Mouse (Mus musculus): ENCODE data around the gene 4933411K16Rik.
"Not testable (repeated sequence)": the region's sequence is repeated elsewhere in the genome, so short reads cannot be mapped to it uniquely, and the experiment has no call there.

Gene 4933411K16Rik

DNA sequence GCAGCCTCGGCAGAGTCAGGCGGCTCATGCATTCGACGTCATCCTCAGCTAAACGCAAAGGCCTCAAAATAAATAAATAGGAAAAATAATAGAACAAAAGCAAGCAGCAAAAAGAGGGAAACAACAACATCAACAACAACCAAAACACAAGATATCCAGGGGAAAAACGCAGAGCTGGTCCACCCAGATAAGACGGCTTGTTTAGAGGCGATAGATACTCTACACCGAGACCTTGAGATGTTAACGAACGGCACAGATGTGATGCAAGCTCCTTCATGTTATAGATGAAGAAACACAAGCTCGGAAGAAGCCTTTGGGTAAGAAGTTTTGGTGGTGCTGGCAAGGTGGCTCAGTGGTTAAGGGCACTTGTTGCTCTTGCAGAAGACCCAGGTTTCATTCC, 27.0 kb downstream of the 4933411K16Rik start:
- DNase-seq (ENCODE audit: low spot score) = no peak

DNA sequence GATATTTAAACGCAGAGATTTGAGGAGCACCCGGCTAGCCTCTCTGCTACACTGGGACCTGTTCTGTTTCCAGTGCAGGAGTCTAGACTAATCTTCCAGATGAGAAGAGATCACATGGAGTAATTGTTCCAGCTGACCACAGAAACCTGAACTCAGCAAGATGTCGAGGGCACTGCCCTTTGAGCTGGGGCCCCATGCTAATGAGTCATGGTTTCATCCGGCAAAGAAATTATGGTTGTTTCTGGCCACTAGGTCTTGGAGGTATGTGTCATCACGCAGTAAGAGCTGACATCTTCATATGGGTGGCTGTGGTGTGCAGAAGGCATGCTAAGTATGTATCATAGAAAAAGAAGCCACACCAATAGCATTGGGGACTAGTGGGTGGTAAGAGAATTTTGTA, 27.9 kb downstream of the 4933411K16Rik start:
- no peak for DNase-seq (ENCODE audit: low spot score)

GRCm38 (mm10) chr19:42080469-42080868, 28.4 kb downstream of the 4933411K16Rik start:
- no peak for DNase-seq (ENCODE audit: low spot score)

DNA sequence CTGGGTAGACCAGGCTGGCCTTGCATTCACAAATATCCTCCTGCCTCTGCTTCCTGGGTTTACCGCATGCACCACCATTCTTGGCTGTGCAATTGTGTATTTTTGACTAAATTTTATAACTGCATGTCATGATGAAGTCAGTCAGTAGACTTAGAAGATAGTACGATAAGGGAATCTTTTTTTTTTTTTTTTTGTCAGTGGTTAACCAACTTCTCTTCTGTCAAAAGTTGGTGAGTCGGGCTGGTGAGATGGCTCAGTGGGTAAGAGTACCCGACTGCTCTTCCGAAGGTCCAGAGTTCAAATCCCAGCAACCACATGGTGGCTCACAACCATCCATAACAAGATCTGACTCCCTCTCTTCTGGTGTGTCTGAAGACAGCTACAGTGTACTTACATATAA, 29.6 kb downstream of the 4933411K16Rik start:
- DNase-seq (ENCODE audit: low spot score) = not testable (repeated sequence)

DNA sequence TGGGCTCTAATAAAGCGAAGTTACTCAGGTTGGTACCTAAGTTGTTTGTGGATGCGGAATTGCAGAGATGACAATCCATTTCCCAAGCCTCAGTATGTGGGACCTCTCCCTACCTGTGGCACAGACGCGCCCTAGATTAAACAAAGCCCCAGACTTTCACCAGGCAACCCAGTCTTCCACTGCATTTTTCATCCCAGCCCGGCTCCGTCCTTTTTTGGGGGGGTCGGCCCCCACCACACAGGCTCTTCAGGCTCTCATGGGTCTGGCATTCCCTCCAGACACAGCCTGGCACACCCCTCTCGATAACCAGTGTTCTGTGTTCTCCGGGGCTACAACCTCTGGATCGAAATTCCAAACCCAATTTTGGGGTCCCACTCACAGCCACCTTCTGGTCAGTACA, 33.6 kb downstream of the 4933411K16Rik start:
- no peak for DNase-seq (ENCODE audit: low spot score)

GRCm38 (mm10) chr19:42086166-42086565, 34.1 kb downstream of the 4933411K16Rik start, which contains the start of gene Morn4:
TSS of gene Morn4 (minus strand) at chr19:42086357.
- DNase-seq (ENCODE audit: low spot score) = peak; percentile 90

- DNase-seq (ENCODE audit: low spot score) = peak; percentile 37
These were observed 37.2 kb downstream of the 4933411K16Rik start for GRCm38 (mm10) chr19:42089103-42089747.

- peak; percentile 100 for DNase-seq (ENCODE audit: low spot score)
These were observed 37.9 kb downstream of the 4933411K16Rik start, which contains the start of gene Pi4k2a for GRCm38 (mm10) chr19:42089748-42090595. TSS of gene Pi4k2a (plus strand) at chr19:42090470.

GRCm38 (mm10) chr19:42090637-42091141, 38.6 kb downstream of the 4933411K16Rik start:
- DNase-seq (ENCODE audit: low spot score) = no peak

DNA sequence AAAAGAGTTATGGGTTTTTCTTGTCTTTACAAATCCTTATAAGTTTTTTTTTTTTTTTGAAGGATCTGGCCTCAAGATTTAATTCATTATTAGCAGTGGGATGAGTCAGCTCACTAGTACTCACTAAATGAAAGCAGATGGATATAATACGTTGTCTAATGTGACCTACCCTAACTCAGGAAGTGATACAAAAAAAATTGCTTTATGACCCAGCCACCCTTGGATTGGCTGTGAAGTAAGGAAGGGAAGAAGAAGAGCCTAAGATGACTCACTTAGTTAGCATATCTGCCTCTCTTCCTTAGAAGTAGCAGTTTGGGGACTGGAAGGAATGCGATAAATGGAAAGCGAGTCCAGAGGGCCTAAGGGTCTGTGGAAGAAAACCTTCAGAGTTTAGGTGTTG, 47.4 kb downstream of the 4933411K16Rik start:
- DNase-seq (ENCODE audit: low spot score) = no peak

Data from left cerebral cortex, adult 11 months (tissue).